Mouse (Mus musculus): ENCODE measurements around the gene Myo5c.

DNA sequence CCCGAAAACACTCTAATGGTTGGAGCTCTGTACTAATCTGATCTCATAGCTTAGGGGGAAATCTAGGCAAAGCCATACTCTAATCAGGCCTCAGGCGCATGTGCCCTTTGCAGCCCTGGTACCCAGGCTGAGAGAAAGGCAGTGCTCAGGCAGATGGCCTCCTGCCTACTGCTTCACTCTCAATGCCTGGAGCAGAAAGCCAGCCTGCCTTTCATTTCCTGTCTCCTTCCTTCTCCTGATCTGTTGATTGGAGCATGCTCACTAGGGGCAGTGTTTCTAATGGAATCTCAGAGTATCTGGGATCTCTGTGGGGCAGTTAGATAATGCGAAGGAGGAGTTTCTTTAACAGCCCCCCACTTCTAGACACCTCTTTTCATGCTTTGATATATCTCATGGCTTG is 87.5 kb downstream of the Myo5c start:
- TF ChIP-seq CTCF (IDR thresholded peaks at IDR 0.05; ENCODE audit: low read depth, low read length) (no peak), GATA1 (IDR thresholded peaks at IDR 0.05; ENCODE audit: borderline replicate concordance, low read length) (no peak), GATA2 (IDR thresholded peaks at IDR 0.05; ENCODE audit: borderline replicate concordance, low read depth, low read length) (no peak)
